Mouse (Mus musculus) spleen, postnatal 4 days (tissue): ENCODE measurements around the gene Smim9.

ENCODE experiments used
- DNase-seq, 2 experiments: peaks; one replicate each; pipeline ENCODE4 v3.0.0; 2022; ENCODE audit warnings: low spot score in 2 of 2

Smim9 gene

DNA sequence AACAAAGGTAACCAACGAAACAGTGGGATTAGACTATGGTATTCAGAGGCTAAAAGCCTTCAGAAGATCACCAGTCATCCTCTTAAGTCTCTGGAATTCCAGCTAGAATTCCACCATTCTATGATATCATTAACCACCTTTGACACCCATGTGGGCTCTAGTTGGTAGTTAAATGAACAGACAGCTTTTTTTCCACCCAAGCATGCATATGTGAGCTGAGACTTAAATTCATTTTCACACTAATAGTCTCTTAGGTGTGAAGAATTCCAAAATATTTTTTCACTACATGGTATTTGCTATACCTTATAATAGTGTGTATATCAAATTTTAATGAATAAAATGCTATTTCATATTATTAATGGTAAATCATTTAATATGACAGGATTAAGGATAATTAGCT, at the start of gene Smim9:
Smim9 (minus strand) TSS at position 101 of the 400 bp plus-strand sequence.
- DNase-seq = no peak

DNA sequence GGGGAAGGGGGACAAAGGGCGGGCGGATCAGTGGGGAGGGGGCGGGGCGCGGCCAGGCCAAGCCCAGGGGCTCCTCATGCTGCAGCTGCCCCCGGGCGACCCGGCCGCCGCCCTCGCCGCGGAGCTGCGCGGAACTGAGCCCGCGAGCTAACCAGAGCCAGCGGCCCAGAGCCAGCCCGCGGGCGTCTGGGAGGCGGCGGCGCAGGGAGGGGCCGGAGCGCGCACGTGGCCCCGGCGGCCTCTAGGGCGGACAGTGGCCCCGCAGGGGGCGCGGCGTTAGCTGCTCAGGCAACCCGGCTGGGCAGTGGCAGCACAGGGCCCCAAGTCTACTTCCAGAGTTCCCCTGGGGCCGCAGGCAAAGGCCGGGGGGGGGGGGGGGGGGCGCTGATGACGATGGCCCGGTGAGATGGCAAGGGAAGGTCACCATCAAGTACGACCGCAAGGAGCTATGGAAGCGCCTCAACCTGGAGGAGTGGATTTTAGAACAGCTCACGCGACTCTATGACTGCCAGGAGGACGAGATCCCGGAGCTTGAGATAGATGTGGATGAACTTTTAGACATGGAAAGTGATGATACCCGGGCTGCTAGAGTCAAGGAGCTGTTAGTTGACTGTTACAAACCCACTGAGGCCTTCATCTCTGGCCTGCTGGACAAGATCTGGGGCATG, 7.9 kb downstream of the Smim9 start:
- DNase-seq = peak; percentile 21 to 66

DNA sequence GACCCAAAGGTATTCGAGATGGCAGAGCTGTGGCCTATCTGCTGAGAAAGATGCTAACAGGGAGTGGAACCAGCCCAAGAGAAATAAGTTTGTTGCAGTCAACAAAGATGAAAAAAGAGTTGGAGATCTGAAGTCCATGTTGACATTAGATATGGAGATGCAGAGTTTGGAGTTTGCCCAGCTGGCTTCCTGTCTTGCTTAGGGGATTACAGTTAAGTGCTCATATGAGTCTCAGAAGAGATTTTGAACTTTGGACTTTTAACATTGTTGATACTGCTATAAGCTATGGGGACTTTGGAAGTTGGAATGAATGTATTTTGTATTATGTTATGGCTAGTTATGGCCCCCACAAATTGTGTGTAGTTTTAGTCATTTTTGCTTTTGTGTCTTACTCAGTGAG, 11.3 kb downstream of the Smim9 start:
- DNase-seq = no peak

DNA sequence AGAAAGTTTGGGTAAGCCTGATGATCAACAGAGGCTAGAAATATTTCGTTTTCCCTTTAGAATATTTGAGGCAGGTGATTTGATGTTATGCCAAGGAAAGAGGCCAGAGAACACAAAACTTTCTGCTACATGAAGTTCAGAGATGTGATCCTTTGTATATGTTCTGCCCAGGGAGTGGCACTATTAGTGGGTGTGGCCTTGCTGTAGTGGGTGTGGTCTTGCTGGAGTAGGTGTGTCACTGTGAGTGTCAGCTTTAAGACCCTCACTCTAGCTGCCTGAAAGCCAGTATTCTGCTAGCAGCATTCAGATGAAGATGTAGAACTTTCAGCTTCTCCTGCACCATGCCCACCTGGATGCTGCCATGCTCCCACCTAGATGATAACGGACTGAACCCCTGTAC, 13.3 kb downstream of the Smim9 start:
- no peak for DNase-seq

DNA sequence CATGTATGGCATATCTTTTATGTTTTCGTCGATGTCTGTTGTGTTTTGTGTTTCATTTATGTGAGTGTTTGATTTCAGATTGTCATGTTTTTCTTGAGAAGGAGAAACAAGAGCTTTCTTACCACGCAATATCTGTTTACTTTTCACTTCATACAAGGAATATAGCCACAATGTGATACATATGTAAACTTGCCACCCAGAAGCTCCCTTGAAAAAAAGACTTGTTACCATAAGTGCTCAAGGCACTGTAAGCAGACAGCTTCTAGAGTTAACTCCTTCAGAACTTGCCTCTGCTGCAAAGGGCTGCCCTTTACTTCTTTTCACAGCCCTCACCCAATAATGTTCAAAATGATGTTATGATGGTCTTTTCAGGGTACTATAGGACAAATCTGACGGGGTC, 15.2 kb downstream of the Smim9 start:
- DNase-seq = no peak

DNA sequence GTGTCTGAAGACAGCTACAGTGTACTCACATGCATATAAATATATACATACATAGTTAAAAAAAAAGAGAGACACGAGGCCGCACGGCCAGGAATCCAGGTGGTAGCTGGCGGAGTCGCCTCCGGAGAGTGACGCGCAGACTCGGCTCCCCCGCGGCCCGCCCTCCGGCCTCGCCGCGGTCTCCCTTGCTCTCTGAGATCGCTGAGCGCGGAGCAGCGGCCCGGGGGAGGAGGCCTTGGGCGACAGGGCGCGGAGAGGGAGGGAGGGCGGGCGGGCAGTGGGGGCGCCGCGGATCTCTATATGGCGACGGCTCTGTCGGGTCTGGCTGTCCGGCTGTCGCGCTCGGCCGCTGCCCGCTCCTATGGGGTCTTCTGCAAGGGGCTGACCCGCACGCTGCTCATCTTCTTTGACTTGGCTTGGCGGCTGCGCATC, 20.4 kb downstream of the Smim9 start:
- DNase-seq = peak; percentile 19 to 67

DNA sequence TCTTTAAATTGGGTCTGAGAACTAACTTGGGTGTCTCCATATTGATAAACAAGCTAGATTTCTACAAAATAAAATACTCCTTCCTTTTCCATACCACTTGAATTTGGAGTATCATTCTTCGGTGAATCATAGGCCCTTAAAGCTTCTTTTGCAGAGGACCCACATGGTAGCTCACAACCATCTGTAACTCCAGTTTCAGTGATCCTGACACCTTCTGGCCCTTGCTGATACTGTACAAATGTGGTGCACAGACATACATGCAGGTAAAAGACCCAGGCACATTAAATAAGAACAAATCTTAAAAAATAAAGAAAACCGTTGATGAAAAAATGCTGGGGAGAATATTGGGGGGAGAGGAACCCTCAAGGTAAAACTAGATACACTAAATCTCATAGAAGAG, 25.4 kb downstream of the Smim9 start:
- no peak for DNase-seq

DNA sequence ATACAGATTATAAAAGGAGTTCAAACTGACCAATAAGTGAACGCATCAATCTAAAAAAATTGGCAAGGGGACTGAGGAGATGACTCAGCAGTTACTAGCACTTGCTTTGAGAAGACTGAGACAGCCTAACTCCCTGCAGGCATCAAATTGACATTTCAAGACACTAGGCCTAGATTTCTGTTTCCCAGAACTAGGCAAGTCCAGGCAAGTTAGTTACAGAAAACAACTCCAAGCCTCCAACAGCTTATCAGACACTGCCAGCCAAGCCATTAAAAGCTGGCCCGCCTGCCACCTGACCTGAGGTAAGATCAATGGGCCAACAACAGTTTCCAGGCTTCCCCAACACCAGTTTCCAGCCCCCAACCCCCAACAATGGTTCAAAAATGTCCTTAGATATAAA, 25.8 kb downstream of the Smim9 start:
- DNase-seq = no peak

DNA sequence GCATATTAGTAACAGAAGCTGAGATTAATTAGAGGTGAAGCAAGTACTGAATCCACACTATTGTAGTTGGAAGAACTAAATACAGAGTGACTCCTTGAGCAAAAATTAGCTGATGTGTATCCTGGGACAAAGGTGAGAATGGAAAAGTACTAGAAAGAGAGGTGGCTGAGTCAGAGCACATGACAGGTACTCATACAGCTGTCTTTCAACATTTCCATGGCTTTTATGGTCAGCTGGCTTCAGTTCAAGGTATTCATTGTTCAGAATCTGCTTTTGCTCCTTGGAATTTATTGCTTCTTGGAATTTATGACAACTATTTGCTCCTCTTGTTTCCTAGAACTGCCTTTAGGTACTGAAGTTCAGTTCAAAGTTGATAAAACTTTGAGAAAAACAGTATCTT, 26.6 kb downstream of the Smim9 start:
- no peak for DNase-seq

DNA sequence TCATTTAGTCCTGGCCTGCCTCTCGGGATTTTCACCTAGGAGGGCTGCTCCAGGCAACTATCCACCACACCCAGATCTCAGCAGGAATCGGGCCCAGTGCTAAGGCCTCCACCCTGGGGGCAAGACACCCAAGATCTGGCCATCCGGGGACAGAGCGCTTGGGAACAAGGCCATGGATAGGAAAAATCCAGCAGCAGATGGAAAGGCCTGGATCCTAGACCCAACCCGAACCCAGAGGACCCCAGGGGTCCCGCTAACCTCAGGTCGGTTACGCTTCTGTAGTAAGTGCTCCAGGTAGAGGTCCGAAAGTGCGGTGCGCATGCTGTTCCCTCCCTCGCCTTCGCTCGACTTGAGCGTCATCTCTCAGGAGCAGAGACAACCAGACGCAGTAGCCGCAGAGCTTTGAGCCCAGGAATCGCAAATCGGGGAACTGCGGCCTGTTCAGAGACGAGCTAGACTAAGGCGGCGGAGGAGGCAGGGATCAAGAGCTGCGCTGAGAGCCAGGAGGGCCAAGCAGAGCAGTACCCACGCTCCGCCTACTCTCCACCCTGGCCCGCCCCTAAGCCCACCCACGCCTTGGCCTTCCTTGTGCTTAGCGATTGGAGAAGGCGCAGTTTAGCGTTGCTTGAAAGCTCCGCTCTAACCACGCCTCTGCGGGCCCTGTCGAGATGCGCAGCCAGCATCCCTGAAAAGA, 33.0 kb downstream of the Smim9 start, which contains the start of gene Mpp1:
Mpp1 (minus strand) TSS at position 550 of the 694 bp plus-strand sequence.
- peak; percentile 84 to 85 for DNase-seq

DNA sequence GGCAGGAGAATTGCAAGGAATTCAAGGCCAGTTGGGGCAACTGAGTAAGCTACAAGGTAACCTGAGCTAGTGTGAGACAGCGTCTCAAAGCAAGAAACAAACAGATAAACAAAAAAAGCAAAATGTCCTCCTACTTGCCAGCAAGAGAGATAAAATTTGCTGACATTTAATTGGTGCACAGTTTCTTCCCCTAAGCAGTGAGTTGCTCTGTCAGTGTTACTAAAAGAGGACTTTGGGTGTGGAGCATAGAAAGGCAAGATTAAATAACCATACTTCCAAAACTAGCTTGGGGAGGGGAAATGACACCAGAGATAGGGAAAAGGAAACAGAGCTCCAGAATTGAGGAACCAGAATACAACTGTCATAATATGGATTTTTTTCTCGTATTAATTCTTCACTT, 34.1 kb downstream of the Smim9 start:
- DNase-seq = no peak

DNA sequence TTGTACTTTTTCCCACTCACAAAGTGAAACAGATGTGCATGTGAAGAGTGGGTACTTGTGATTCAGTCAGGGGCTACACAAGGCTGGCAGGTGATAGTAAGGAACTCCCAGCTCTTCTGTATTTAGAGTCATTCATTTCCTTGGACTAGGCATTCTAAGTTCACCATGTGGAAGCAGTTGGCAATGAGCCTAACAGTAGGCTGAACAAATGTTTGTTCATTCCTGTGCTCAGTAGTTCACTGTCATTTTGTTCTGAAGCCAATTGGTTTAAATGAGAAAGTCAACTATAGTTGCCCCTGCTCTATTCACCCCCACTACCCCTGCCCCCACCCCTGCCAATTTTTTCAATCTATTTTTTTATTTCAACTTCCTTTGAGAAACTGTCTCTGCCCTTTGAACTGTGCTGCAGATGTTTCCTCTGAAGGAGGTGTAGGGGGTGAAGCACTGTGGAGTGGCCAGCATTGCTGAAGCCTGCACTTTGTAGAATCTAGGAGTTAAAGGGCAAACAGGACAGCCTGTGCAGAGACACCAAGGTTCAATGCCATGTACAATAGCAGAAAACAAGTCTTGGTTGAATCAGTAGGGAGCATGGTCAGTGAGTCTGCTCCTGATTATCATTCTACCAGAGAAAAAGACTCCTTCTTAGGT, 35.1 kb downstream of the Smim9 start:
- DNase-seq = no peak

DNA sequence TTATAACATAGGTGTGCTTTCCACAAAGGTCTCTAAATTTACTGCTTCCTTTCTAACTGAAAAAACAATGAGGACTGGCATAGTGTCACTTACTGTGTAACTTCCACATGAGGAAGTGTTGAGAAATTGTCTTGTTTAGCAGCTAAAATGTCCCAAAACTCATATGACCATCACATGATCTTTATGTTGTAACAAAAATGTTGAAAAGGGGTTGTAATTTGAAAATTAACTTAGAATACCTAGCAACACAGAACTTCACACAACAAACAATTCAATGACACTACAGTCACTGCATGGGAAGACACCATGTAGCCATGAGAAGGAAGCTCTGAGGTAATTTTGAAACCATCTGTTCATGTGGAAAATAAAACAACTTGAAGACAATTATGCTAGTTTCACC, 36.7 kb downstream of the Smim9 start:
- DNase-seq = no peak

DNA sequence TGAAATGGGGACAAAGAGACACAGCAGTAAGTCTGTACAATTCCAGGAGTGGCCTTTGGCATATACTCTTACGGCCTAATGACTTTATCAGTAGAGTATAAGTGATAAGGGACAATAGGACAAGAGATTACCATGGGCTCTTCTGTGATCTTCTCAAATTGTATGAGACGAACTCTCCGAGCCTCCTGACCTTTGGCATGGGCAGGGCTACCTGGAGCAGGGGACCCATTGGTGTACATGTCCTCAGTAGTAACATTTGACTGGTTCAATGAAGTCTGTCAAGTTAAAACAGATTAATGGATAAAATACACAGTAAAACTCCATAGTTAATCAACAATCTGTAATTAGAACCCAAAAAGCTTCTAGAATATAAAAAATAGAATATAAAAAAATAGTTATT, 38.0 kb downstream of the Smim9 start:
- DNase-seq = no peak

DNA sequence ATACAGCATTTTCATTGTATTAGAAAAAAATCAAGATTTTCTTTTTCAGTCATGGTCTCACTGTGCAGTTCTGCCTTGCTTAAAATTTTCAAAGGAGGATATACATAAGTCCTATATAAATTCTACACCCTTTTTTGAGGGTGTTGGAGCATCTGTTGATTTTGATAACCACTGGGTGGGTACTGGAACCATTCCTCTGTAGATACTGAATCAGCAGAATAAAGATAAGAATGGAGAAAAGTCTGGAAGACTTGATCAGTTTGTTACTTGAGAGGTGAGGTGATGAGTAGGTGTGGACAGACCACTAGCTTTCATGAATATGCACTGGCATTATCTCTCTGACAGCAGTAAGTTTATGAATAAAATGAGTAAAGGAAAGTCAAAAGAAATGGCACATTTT, 48.0 kb downstream of the Smim9 start:
- DNase-seq = no peak

DNA sequence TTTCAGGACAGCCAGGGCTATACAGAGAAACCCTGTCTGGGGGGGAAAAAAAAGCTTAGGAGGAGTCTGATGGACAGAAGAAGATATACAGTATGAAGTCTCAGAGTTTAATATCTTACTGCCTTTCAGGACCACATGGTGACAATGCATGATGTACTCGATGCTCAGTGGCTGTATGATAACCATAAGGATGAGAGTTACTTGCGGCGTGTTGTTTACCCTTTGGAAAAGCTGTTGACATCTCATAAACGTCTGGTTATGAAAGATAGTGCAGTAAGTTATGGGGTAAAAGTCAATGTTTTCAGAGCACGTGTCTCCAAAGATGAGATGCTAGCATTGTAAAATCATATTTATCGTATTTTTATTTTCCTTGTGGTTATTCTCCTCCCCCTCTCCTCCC, 61.3 kb downstream of the Smim9 start:
- DNase-seq = no peak

DNA sequence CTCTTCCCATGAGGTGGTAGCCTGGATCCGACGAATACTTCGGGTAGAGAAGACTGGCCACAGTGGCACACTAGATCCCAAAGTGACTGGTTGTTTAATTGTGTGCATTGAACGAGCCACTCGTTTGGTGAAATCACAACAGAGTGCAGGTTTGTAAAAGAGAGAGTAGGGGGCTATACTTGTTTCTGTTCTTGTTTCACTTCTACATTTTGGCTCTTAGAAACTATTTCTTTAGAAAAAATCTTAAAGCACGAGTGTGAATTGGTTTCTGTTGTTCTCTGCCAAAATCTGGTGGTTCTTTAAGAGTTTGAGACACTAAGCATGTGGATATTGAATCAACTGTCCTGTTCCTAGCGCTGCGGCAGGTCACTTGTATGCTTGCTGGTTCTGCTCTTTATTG, 64.8 kb downstream of the Smim9 start:
- DNase-seq = no peak

DNA sequence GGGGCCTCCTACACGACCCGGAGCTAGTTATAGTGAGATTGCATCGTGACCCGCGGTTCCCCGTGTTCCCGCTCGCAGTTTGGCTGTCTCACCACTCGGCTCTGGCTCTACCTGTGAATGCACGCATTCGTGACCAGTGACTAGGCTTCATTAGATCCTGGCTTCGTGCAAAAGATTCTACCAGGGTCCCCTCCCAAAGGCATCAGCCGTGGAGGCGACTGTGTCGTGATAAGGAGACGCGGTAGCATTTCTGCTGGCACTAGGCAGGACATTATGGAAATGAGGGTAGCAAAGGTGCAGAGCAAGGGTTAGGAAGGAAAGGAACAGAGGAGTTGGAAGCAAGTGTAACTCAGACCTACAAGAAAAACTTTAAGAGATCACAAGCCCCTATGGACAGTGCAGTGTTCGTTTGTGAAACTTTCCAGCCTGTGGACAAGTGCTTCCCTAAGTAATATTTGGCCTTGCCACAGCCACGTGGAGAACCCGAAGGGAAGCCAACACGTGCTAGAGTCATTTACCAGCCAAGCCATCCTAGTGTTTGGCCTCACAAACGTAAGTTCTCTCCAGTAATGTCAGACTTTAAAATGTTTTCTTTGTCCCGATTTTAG, 67.3 kb downstream of the Smim9 start:
- no peak for DNase-seq
